Mouse (Mus musculus): ENCODE data around the gene Trp53bp2. TPM values are rescaled to one million over a fixed set of nuclear protein-coding genes. Genes with fewer than 3 reads are reported as not detected.
A peak's percentile ranks its signal among the peaks of the same experiment; 100 is the strongest.

Trp53bp2 gene
- polyA plus RNA-seq, 3 experiments from 2014 or later: 6.5 to 7.5 (median 6.6) TPM

DNA sequence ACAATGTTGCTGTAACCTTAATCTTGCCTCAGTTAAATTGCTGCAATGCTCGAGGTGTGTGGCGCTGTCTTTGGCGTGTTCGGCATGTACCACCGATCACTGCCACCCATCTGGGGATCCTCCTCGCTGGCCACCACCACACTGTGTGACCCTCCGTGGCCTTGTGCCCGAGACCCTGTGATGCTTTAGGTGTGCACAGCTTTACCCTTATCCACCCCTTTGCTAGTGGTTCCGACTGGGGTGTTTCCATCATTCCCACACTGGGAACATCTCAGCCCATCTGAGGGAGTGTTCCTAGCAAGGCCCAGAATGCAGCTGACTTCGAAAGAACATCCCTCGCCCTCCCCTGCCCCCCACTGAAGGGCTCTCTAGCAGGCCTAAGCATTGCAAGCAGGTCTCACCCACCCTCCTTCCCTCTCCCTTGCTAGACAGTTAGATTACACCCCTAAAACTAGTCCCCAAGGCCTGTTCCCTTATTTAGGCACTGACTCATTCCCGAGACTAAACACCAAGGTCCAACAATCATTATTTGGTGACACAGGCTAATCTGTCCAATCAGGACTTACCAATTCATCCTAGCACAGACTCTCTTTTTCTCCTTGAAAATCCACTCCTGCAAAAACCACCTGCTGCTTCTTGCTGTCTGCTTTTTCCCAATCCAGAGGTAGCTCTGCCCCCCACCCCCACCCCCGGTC, 94.4 kb downstream of the Trp53bp2 start:
- ATAC-seq: no peak

DNA sequence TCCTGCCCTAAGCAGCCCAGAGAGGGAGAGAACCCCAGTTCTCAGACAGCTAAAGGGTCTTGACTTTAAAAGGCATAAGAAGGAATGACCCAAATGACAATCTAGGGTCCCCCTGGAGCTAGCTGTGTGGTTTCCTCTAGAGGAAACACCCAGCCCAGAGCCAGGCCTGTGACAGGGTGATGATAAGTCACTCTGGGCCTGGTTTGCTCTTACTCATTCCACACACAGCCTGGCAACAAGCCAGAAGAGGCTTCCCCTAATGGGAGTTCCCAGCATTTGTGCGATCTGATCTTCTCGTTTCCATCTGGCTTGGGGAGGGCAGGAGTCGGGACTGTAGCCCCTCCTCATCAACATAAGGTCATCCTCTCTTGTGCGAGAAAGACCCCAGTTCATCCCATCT, 95.3 kb downstream of the Trp53bp2 start:
- peak; percentile 55 for ATAC-seq

DNA sequence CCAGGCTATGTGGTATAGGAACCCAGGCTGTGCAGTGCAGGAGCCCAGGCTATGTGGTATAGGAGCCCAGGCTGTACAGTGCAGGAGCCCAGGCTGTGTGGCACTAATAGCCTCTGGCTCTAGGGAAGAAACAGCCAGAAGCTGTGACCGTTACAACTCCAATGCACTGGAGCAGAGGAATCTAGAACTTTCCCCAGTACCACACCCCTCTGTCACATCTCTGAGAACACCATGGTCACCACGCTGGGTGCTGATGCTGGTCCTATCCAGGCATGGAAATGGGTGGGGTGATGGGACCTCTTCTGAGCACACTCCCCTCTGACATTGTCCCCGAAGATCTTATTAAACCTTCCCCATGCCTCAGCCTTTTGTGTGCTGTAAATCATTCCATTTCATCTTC, 96.3 kb downstream of the Trp53bp2 start:
- ATAC-seq: no peak

DNA sequence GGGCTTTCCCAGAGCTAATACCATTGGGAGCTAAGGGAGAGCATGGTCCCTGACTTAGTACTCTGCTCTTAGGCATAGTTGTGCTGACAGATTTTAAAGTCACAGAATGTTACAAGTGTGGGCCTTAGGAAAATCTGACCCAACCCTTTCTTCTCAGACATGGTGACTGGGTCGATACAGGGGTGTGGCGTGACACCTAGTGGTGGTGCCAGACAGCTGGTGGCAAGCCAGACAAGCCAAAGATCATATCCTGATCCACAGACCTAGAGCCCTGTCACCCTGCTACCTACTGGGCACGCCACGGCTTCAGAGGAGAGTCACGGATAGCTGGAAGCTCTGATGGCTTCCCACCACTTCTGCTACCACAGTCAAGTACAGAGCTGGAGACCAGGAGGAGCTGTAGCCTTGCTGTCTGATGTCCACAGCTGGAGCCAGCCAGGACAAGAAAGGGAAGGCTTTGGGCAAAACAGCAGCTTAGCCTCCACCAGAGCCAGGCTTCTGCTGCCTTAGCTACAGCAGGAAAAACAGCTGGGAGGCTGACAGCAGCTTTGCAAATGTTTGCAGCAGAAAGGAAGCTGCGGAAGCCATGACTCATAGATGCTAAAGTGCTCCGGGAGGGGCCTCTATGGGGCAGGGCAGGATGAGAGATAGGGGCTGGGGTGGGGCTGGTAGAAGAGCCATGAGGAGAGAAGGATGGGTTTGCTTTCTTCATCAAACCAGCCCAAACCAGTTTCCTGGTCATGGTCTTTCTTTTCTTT, 97.4 kb downstream of the Trp53bp2 start:
- ATAC-seq: peak; percentile 96

DNA sequence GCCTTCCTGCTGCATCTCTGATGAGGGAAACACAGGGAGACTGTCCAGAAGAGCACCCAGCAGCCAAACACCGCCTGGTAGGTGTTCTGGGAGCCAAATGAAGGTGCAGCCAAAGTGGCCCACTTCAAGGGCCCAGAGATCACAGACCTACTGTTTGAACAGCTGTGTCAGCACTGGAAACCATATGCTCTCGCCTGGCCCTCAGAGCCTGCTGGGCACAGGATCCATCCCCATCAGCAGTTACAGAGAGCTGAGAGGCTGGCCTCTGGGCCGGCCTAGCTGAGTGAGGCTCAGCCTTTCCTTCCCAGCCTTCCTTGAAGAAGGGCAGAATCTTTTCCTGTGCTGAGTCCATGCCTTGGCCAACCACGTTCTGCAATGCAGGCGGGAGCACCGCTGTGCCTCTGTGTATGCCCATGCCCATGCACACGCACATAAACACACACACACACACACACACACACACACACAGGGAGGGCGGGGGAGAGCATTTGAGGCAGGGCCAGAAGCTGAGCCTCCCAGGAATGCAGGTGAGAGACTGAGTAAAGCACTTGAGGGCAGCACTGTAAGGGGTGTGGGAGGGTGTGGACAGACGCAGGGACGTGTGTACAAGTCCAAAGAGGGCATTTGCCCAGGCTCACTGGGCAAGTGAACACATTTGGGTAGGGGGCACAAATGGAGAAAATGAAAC, 100.3 kb downstream of the Trp53bp2 start:
- ATAC-seq: no peak

DNA sequence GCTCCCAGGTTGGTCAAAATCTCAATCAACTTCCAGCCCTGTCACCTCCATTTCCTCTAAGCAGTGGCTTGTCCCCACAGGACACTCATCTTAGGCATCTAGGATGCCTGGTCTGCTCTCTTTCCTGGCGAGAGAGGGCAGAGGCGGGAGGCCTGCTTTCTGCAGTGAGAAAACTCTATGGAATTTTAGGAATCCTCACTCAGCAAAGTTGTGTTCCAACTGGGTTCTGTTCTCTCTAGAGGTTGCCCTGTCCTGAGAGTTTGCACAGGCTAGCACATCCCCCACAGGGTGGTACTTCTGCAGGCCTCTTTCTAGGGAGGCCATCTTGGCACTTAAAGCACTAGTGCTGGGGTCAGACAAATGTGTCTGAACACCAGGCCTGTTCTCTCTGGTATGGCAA, 102.1 kb downstream of the Trp53bp2 start:
- ATAC-seq: no peak

DNA sequence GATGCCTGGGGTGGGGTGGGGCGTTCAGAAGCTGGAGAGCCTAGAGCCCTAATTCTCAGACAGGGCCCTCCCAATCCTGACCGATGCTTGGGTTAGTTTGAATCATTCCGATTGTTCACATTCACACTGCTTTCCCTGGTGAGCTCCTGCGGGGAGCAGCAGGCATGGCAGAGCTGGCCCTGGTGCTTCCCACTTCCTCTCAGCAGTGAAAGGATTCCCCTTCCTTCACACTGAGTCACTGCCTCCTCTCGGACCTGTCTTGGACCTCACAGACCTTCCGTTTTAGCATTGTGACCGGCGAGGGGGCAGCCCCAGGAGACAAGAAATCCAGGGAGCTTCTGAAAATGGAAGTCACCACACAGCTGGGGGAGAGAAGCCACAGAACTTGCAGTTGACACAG, 102.8 kb downstream of the Trp53bp2 start:
- ATAC-seq: no peak

Other genes starting within 250 kb of the Trp53bp2 start
- not detected for gene Vmn1r1, start 244.7 kb upstream of the Trp53bp2 start, polyA plus RNA-seq (2017; shearing (Covaris generic))
- 100 to 1,000 TPM in 1 of 3 experiments, 10 to 100 TPM in 2; 80.0 to 164 (median 87.5) TPM for gene Degs1, start 126.4 kb upstream of the Trp53bp2 start, polyA plus RNA-seq (2017; shearing (Covaris generic))
- gene Fbxo28, start 67.5 kb upstream of the Trp53bp2 start, polyA plus RNA-seq (2017; shearing (Covaris generic)): 1 to 10 TPM; 6.0 to 8.2 (median 6.7) TPM
- 10 to 100 TPM; 24.1 to 68.6 (median 38.1) TPM for gene Capn2, start 108.4 kb downstream of the Trp53bp2 start, polyA plus RNA-seq (2017; shearing (Covaris generic))
- not detected for gene Capn8, start 155.8 kb downstream of the Trp53bp2 start, polyA plus RNA-seq (2017; shearing (Covaris generic))

Measured in inflammation-experienced regulatory T-cells, adult 6 months (primary cell).